Mouse (Mus musculus) right cerebral cortex, postnatal 14 days (tissue): ENCODE results near the gene Piwil1.
"Not testable (repeated sequence)": the region's sequence is repeated elsewhere in the genome, so short reads cannot be mapped to it uniquely, and the experiment has no call there.

Experiments used
- DNase-seq: peaks from one replicate; pipeline ENCODE4 v3.0.0; 2022

The Piwil1 gene

GRCm38 (mm10) chr5:128711847-128712246 lies 9.5 kb downstream of the Piwil1 start:
- peak; percentile 61 for DNase-seq

- DNase-seq = no peak
Measured at GRCm38 (mm10) chr5:128715171-128715570, 12.8 kb downstream of the Piwil1 start.

- DNase-seq = not testable (repeated sequence)
Measured at GRCm38 (mm10) chr5:128720461-128720860, 18.1 kb downstream of the Piwil1 start.

- no peak for DNase-seq
Measured at GRCm38 (mm10) chr5:128729341-128729740, 27.0 kb downstream of the Piwil1 start.

- DNase-seq = peak; percentile 63
Measured at GRCm38 (mm10) chr5:128730634-128731033, 28.3 kb downstream of the Piwil1 start.

GRCm38 (mm10) chr5:128732416-128733014 lies 30.2 kb downstream of the Piwil1 start:
- DNase-seq = no peak

- peak; percentile 48 for DNase-seq
Measured at GRCm38 (mm10) chr5:128733955-128734354, 31.6 kb downstream of the Piwil1 start.

GRCm38 (mm10) chr5:128735921-128736320 lies 33.6 kb downstream of the Piwil1 start:
- DNase-seq = no peak

- DNase-seq = no peak
Measured at GRCm38 (mm10) chr5:128739168-128739837, 37.0 kb downstream of the Piwil1 start.

- DNase-seq = no peak
Measured at GRCm38 (mm10) chr5:128739838-128740171, 37.5 kb downstream of the Piwil1 start.

- peak; percentile 4 for DNase-seq
Measured at GRCm38 (mm10) chr5:128744351-128744750, 42.0 kb downstream of the Piwil1 start.

- peak; percentile 8 for DNase-seq
Measured at GRCm38 (mm10) chr5:128745206-128745605, 42.9 kb downstream of the Piwil1 start.

- peak; percentile 26 for DNase-seq
Measured at GRCm38 (mm10) chr5:128746261-128746660, 43.9 kb downstream of the Piwil1 start.

GRCm38 (mm10) chr5:128761118-128761517 lies 58.8 kb downstream of the Piwil1 start:
- no peak for DNase-seq

- no peak for DNase-seq
Measured at GRCm38 (mm10) chr5:128769026-128769631, 66.8 kb downstream of the Piwil1 start.

- no peak for DNase-seq
Measured at GRCm38 (mm10) chr5:128776386-128776785, 74.1 kb downstream of the Piwil1 start.

- no peak for DNase-seq
Measured at GRCm38 (mm10) chr5:128781621-128782020, 79.3 kb downstream of the Piwil1 start.

- DNase-seq = no peak
Measured at GRCm38 (mm10) chr5:128800592-128800991, 98.3 kb downstream of the Piwil1 start.
